Mouse (Mus musculus): ENCODE data around the gene Setd3.

Setd3 gene

DNA sequence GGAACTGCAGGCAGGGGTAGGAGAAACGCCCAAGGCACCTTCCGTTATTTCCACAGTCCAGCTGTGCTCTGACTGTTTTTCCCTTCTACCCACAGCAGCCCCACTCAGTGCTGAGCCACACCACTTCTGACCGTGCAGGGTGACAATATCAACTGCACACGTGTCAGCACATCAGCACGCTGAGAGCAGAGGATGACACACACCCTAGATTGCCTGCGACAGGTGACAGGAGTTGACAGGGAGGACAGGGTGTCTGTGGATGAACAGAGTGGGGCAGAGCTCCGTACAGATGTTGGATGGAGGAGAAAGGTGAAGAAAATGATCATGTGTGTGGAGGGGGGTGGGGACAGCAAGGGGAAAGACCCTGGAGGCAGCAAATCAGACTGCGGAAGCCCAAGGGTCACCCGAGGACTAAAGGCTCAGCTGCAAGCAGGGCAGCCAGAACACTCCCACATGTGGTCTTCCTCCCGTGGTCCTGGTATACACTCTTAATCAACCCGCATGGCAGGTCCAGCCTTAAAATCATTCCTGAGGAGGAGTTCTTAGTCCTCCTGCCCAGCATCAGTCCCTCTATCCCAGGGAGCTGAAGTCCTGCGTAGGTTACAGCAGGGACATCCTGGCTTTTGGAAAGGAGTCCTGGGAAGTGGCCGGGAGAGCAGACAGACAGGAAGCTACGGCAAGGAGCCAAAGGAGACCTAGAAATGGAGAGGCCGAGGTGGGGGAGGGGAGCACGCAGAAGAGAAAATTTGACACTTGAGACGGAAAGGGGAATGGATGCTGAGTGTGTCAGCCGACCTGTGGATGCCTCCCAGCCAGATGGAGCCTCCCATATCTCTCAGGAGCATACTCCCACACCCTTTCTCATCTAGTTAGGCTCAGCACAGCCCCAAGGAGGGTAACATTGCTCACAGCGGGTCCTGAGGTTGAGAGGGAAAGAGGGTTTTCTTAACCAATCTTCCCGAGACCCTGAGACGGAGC is 108.1 kb downstream of the Setd3 start:
- DNase-seq (ENCODE audit: low spot score): no peak

GRCm38 (mm10) chr12:108069504-108069903 is 109.6 kb downstream of the Setd3 start:
- DNase-seq (ENCODE audit: low spot score): no peak

DNA sequence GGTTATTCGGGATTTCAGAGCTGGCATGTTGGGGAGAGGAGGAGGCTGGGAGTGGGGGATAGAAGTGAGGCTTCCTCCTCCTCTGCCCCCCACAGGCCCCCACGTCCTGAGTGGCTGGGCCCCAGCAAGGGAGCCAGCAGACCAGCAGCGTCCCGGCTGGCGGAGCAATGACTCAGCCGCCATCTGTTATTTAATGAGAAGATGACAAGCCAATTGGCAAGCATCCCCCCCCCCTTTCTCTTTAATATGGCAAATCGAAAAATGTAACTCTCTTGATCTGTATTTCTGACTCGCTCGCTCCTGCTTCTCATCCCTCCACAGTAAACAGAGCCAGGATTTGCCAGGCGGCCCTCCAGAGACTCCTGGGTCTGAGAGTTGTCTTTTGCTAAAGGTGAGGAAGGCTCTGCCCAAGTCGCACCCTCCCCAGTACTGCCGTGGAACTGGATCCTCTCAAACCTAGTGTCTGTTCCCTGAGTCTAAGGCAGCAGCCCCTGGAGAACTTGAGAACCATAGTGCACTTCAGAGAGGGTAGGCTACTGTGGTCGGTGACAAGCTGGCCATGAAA is 111.2 kb downstream of the Setd3 start:
- no peak for DNase-seq (ENCODE audit: low spot score)

GRCm38 (mm10) chr12:108067231-108067630 is 111.9 kb downstream of the Setd3 start:
- DNase-seq (ENCODE audit: low spot score): no peak

GRCm38 (mm10) chr12:108064396-108064998 is 114.6 kb downstream of the Setd3 start:
- DNase-seq (ENCODE audit: low spot score): no peak

DNA sequence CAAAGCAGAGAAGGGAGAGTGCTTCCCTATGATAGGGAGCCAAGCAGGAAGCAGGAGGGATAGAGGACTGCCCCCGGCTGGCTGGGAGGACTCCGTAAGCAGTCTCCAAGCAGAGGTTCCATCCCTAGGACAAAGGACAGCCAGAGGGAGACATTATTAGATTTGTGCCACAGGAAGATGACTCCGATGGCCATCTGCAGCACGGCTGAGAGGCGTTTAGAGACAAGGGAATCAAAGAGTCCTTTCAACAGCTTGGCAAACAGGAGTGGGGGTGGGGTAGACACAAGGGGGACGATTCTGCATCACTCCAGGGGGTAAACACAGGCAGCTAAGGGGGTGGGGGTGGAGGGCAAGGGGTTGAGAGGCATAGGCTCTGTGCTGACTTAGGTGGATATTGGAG is 115.1 kb downstream of the Setd3 start:
- DNase-seq (ENCODE audit: low spot score): no peak

DNA sequence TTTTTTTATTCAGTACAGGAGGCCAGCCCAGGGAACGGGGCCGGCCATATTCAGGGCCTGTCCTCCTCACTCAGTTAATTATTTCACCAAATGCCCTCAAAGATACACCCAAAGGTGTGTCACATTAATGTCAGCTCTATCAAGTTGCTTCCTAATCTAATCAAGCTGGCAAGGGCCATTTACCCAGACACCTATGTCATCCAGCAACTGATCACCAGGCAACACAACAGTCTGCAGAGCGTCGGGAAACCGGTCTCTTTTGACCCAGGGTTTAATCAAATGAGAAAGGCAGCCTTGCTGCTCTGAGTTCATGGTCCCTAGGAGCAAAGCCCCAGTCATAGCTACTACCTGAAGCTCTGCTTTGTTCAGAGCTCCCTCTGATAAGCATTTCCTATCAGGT is 117.0 kb downstream of the Setd3 start:
- no peak for DNase-seq (ENCODE audit: low spot score)

- no peak for DNase-seq (ENCODE audit: low spot score)
Measured at GRCm38 (mm10) chr12:108061661-108062060, 117.5 kb downstream of the Setd3 start.

Measured in ovary, postnatal 14 days (tissue).